Mouse (Mus musculus) embryonic facial prominence, embryonic 10.5 days (tissue): ENCODE measurements around the gene Hrh2. TPM values are rescaled to one million over a fixed set of nuclear protein-coding genes. Genes with fewer than 3 reads are reported as not detected.
A peak's percentile ranks its signal among the peaks of the same experiment; 100 is the strongest.

Experiments
- DNase-seq: peaks from one replicate; pipeline ENCODE4 v3.0.0-alpha.2; 2017; ENCODE audit warnings: low spot score
- H3K27ac ChIP-seq: fragments of 300-500 bp; sonication (generic); replicated peaks from 2 replicates; pipeline ENCODE4 v1.5.1; 2016; ENCODE audit warnings: mild to moderate bottlenecking
- H3K27me3 ChIP-seq: fragments of 300-500 bp; sonication (generic); replicated peaks from 2 replicates; pipeline ENCODE4 v1.6.1; 2016; ENCODE audit warnings: low read depth, mild to moderate bottlenecking; ENCODE audit not compliant: poor library complexity, severe bottlenecking
- H3K36me3 ChIP-seq: fragments of 300-500 bp; sonication (generic); replicated peaks from 2 replicates; pipeline ENCODE4 v1.6.1; 2016; ENCODE audit warnings: mild to moderate bottlenecking, moderate library complexity
- H3K4me1 ChIP-seq: fragments of 300-500 bp; sonication (generic); 2 replicates; pipeline ENCODE4 v1.6.1; 2016
- H3K4me3 ChIP-seq: fragments of 300-500 bp; sonication (generic); 2 replicates; pipeline ENCODE4 v1.5.1; 2016; ENCODE audit warnings: mild to moderate bottlenecking, moderate library complexity
- H3K9me3 ChIP-seq: fragments of 300-500 bp; sonication (generic); 2 replicates; pipeline ENCODE4 v1.6.1; 2016; ENCODE audit warnings: mild to moderate bottlenecking
- WGBS: fragments of 180-500 bp; shearing (Covaris S2); methylation state at CpG from one replicate; pipeline ENCODE4 v1.1.7; 2016; 5-methylcytosine and 5-hydroxymethylcytosine counted together
- polyA plus RNA-seq: library from polyadenylated mRNA; unstranded; fragments of >200 nt; fragmentation: Nextera tagmentation; extraction: Ambion mirVana; gene quantifications from 2 replicates; pipeline ENCODE4 v1.2.1, GENCODE M21; 2016

Hrh2 gene
- polyA plus RNA-seq, 1 experiment from 2014 or later: not detected

GRCm38 (mm10) chr13:54230081-54230480 is 38.2 kb downstream of the Hrh2 start:
- Histone ChIP-seq H3K4me3 (no peak overlapping the region), H3K36me3 (no peaks in the 10 kb centered on the region), H3K27me3 (0 out of 2 replicates have a peak, but pooled peaks cover 4% of the 10 kb centered on the region), H3K27ac (no peak overlapping the region), H3K4me1 (0 out of 2 replicates have a peak, but pooled peaks cover 3% of the 10 kb centered on the region), H3K9me3 (no peaks in the 10 kb centered on the region)
- no peak for DNase-seq
- WGBS: 89% methylated on average over 6 of the region's 6 CpGs

GRCm38 (mm10) chr13:54231868-54232267 is 39.9 kb downstream of the Hrh2 start:
- no peak overlapping the region for H3K4me3 ChIP-seq
- no peak overlapping the region for H3K27ac ChIP-seq
- DNase-seq: no peak
- no peaks in the 10 kb centered on the region for H3K9me3 ChIP-seq
- H3K27me3 ChIP-seq: 0 out of 2 replicates have a peak, but pooled peaks cover 4% of the 10 kb centered on the region
- 81% methylated on average over 10 of the region's 10 CpGs for WGBS
- H3K36me3 ChIP-seq: no peaks in the 10 kb centered on the region
- H3K4me1 ChIP-seq: 0 out of 2 replicates have a peak, but pooled peaks cover 3% of the 10 kb centered on the region

- DNase-seq: no peak
- no peaks in the 10 kb centered on the region for H3K36me3 ChIP-seq
- H3K27me3 ChIP-seq: no peaks in the 10 kb centered on the region
- no peak overlapping the region for H3K27ac ChIP-seq
- no peaks in the 10 kb centered on the region for H3K9me3 ChIP-seq
- no peak overlapping the region for H3K4me3 ChIP-seq
- 76% methylated on average over 6 of the region's 6 CpGs for WGBS
- 0 out of 2 replicates have a peak, but pooled peaks cover 3% of the 10 kb centered on the region for H3K4me1 ChIP-seq
Observed at GRCm38 (mm10) chr13:54237512-54237911, 45.6 kb downstream of the Hrh2 start.

- Histone ChIP-seq H3K9me3 (no peaks in the 10 kb centered on the region), H3K36me3 (no peaks in the 10 kb centered on the region)
- WGBS: 63% methylated on average over 14 of the region's 14 CpGs
Observed at GRCm38 (mm10) chr13:54238585-54239323, 46.8 kb downstream of the Hrh2 start.

GRCm38 (mm10) chr13:54242380-54242779 is 50.5 kb downstream of the Hrh2 start:
- Histone ChIP-seq H3K4me3 (no peak overlapping the region), H3K9me3 (no peaks in the 10 kb centered on the region), H3K4me1 (0 out of 2 replicates have a peak, but pooled peaks cover 3% of the 10 kb centered on the region), H3K36me3 (no peaks in the 10 kb centered on the region), H3K27me3 (no peaks in the 10 kb centered on the region), H3K27ac (no peak overlapping the region)
- 68% methylated on average over 5 of the region's 5 CpGs for WGBS
- DNase-seq: no peak

More at GRCm38 (mm10) chr13:54238585-54239323, 46.8 kb downstream of the Hrh2 start:
- DNase-seq: no peak
- H3K4me3 ChIP-seq: no peak overlapping the region
- no peaks in the 10 kb centered on the region for H3K27me3 ChIP-seq
- no peak overlapping the region for H3K27ac ChIP-seq
- 0 out of 2 replicates have a peak, but pooled peaks cover 3% of the 10 kb centered on the region for H3K4me1 ChIP-seq

- H3K4me1 ChIP-seq: peaks cover 22% of the 10 kb centered on the region
- no peaks in the 10 kb centered on the region for H3K36me3 ChIP-seq
- H3K27me3 ChIP-seq: no peaks in the 10 kb centered on the region; the same call in 1 of the 2 replicates
- 77% methylated on average over 5 of the region's 5 CpGs for WGBS
- no peaks in the 10 kb centered on the region for H3K9me3 ChIP-seq
- H3K4me3 ChIP-seq: no peak overlapping the region
- no peak overlapping the region for H3K27ac ChIP-seq
- no peak for DNase-seq
Observed at GRCm38 (mm10) chr13:54245204-54245603, 53.3 kb downstream of the Hrh2 start.

GRCm38 (mm10) chr13:54247545-54247944 is 55.6 kb downstream of the Hrh2 start:
- peaks cover 4% of the 10 kb centered on the region for H3K27me3 ChIP-seq
- H3K27ac ChIP-seq: no peak overlapping the region
- H3K4me1 ChIP-seq: peaks cover 29% of the 10 kb centered on the region
- H3K36me3 ChIP-seq: no peaks in the 10 kb centered on the region
- 31% methylated on average over 4 of the region's 4 CpGs for WGBS
- peak; percentile 83 for DNase-seq
- H3K9me3 ChIP-seq: no peaks in the 10 kb centered on the region
- no peak overlapping the region for H3K4me3 ChIP-seq

GRCm38 (mm10) chr13:54248436-54248995 is 56.6 kb downstream of the Hrh2 start:
- Histone ChIP-seq H3K4me3 (no peak overlapping the region), H3K27ac (no peak overlapping the region; the same call in 1 of the 2 replicates), H3K36me3 (no peaks in the 10 kb centered on the region), H3K9me3 (no peaks in the 10 kb centered on the region), H3K4me1 (peaks cover 29% of the 10 kb centered on the region), H3K27me3 (peaks cover 12% of the 10 kb centered on the region)
- WGBS: 69% methylated on average over 13 of the region's 13 CpGs
- no peak for DNase-seq

- 30% methylated on average over 4 of the region's 4 CpGs for WGBS
- Histone ChIP-seq H3K36me3 (no peaks in the 10 kb centered on the region), H3K27me3 (peaks cover 14% of the 10 kb centered on the region), H3K4me1 (peaks cover 29% of the 10 kb centered on the region), H3K27ac (0 out of 2 replicates have a peak overlapping the region, but pooled peaks have one; percentile 27), H3K9me3 (no peaks in the 10 kb centered on the region), H3K4me3 (no peak overlapping the region)
- peak; percentile 40 for DNase-seq
Observed at GRCm38 (mm10) chr13:54249007-54249406, 57.1 kb downstream of the Hrh2 start.

- Histone ChIP-seq H3K27ac (no peak overlapping the region), H3K36me3 (no peaks in the 10 kb centered on the region), H3K4me1 (peaks cover 29% of the 10 kb centered on the region), H3K9me3 (no peaks in the 10 kb centered on the region), H3K4me3 (no peak overlapping the region), H3K27me3 (peaks cover 20% of the 10 kb centered on the region)
- DNase-seq: peak; percentile 16
- 34% methylated on average over 8 of the region's 8 CpGs for WGBS
Observed at GRCm38 (mm10) chr13:54250346-54250745, 58.4 kb downstream of the Hrh2 start.

- WGBS: 81% methylated on average over 11 of the region's 11 CpGs
- Histone ChIP-seq H3K9me3 (no peaks in the 10 kb centered on the region), H3K4me3 (no peak overlapping the region), H3K36me3 (no peaks in the 10 kb centered on the region), H3K27ac (no peak overlapping the region), H3K27me3 (peaks cover 23% of the 10 kb centered on the region), H3K4me1 (peaks cover 29% of the 10 kb centered on the region)
- no peak for DNase-seq
Observed at GRCm38 (mm10) chr13:54251541-54252225, 59.8 kb downstream of the Hrh2 start.

- Histone ChIP-seq H3K27me3 (peaks cover 28% of the 10 kb centered on the region), H3K4me3 (no peak overlapping the region), H3K27ac (no peak overlapping the region), H3K4me1 (peaks cover 6% of the 10 kb centered on the region), H3K9me3 (no peaks in the 10 kb centered on the region), H3K36me3 (no peaks in the 10 kb centered on the region)
- 38% methylated on average over 10 of the region's 10 CpGs for WGBS
- no peak for DNase-seq
Observed at GRCm38 (mm10) chr13:54257580-54258223, 65.8 kb downstream of the Hrh2 start.
